Mouse (Mus musculus) brain, adult 2 months (tissue): ENCODE measurements around the gene Unk.
A peak's percentile ranks its signal among the peaks of the same experiment; 100 is the strongest.
"Not testable (repeated sequence)": the region's sequence is repeated elsewhere in the genome, so short reads cannot be mapped to it uniquely, and the experiment has no call there.

Experiments
- DNase-seq: peaks from one replicate; pipeline ENCODE4 v3.0.0; 2011; ENCODE audit warnings: low read depth, low spot score

Unk gene

DNA sequence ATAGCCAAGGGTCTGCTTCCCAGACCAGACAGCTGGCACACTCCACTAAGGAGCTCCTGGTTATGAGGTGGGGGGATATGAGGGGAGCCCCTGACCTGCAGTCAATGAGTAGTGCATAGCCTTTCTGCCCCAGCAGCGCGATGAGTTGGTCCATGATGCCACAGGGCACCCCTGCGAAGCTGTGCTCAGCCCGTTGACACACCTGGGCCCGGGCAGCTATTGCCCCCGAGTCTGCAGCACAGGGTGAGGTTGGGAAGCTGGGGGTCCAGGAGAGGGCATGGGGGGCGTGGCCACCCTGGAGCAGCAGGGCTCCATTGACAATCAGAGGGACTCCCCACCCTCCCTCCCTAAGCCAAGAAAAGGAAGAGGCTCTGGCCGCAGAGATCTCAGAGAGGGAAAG lies 20.0 kb upstream of the Unk start:
- DNase-seq: no peak

DNA sequence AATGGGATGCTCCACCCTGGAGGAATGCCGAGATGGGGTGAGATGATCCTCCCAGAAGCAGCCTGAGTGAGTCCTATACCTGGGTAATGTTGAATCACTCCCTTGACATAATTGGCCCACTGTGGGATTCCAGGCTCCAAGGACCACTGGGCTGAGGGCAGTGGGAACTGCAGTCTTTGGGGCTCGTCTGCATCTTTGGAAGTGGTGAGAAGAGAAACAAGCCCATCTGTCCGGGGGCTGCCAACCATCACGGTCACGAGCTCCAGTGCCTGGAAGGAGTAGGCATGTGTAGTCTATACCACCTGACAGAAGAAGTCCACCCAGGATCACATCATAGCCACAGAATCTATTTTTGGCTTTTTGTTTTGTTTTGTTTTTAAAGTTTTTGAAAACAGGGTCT lies 19.2 kb upstream of the Unk start:
- DNase-seq: no peak

DNA sequence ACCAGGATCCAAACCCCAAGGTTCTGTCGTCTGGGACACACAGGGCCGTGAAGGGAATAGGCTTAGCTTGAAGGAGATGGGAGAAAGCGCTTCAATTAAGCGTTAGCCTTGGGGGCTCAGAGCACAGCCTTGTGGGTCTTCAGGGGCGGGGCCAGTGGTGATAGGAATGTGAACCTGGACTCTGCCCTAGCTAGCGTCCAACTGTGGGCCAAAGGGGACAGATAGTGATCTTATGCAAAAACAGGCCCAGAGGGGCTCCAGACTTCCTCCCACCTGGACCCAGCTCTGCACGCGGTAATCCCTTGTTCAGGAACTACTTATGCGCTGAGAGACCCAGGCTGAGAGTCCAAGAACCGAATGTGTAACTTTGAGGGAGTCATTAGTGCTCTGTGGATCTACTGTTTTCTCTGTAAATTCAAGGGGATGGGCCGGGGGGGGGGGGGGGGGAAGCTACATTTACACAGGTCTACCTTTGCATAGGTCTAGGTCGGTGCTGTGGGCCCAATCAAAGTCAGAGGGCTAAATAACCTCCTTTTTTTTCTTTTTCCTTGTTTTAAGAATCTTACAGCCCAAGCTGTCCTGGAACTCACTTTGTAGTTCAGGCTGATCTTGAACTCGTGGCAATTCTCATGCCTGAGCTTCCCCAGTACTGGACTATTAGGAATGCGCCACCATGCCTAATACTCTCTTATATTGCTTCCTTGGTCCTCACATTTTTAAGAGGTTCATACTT lies 18.4 kb upstream of the Unk start:
- no peak for DNase-seq

DNA sequence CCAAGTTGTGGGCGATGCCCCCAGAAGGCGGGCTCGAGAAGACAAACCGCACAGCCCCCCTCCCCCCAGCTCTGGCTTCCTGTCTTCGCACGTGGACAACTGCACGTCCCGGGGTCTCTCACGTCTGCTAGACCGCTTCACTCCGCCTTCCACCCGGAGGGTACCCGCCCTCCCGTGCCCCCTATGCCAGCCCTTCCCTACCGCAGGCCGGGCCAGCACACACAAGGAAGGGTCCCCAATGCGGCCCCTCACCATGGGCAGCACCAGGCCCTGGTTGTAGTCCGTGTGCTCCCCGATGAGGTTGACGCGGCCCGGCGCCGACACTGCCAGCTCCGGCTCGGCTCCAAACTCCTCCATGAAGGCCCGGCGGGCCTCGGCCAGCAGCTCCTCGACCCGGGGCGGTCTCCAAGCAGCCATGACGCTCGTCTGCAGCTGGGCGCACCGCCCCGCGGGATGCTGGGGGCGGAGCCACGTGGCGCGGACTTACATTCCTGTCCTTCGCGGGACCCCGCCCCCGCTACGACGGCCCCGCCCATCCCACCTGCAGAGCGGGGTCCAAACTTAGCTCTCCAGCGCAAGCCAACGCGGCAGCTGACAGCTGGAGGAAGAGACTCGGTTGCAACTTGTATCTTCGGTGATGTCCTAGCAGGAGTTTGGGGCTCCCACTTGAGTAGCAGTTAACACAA lies 17.7 kb upstream of the Unk start, which contains the start of gene Galk1:
Galk1 (minus strand) TSS at position 458 of the 686 bp plus-strand sequence.
- DNase-seq: peak; percentile 93

DNA sequence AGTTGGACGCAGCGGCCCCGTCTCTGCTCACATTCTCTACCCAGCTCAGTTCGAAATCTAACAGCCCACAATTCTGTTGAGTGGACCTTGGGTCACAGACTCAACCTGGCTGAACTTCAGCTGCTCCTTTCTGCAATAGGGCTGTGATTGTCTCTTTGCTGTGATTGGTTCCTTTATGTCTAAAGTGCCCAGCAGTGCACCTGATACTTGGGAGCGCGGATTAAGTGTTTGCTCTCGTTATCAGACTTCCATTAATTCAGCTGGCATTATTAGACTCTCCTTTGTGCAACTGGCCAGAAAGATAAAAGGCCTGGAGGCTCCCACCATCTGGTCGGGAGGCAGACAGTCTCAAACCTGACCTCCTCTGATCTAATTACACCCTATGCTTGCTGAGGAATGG lies 15.3 kb upstream of the Unk start:
- no peak for DNase-seq

DNA sequence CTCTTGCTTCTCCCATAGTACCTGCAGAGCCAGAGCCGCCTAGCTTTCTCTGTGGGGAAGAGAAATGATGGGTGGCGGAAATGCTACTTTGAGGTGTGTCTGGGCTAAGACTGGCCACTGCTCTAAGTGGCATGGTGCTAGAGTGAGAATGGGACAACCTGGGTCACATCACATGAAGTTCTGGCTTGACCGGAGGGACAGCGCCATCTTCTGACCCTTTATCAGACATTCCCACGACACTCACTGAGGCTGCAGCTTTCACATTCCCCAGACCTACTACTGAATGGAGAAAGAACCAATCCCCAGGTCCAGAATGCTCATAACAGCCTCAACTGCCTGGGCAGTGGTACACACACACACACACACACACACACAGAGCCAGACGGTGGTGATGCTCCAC lies 12.0 kb upstream of the Unk start:
- peak; percentile 84 for DNase-seq

DNA sequence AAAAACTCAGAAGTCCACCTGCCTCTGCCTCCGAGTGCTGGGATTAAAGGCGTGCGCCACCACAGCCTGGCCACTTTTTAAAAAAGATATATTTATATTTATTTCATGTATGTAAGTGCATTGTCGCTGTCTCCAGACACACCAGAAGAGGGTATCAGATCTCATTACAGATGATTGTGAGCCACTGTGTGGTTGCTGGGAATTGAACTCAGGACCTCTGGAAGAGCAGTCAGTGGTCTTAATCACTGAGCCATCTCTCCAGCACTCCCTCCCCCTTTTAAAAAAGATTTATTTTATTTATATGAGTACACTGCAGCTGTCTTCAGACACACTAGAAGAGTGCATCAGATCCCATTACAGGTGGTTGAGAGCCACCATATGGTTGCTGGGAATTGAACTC lies 11.3 kb upstream of the Unk start:
- DNase-seq: not testable (repeated sequence)

DNA sequence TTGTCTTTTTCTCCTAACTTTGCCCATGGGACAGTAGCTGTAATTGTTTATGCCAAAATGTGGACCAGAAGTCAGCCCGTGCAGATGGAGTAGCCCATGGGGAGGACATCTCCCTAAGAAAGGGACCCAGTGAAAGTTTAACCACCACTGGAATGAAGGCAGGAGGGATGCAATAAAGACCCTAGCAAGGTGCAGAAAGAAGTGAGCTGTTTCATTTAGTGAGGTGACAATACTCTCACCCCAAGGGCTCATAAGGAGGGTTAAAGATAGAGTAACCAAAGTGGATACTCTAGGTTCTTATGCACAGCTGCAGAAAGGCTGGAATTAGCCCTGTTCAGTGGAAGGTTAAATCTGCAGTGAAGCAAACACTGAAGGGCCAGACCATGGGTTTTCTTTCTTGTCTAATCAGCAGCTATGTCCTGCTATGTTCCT lies 10.7 kb upstream of the Unk start:
- DNase-seq: no peak

DNA sequence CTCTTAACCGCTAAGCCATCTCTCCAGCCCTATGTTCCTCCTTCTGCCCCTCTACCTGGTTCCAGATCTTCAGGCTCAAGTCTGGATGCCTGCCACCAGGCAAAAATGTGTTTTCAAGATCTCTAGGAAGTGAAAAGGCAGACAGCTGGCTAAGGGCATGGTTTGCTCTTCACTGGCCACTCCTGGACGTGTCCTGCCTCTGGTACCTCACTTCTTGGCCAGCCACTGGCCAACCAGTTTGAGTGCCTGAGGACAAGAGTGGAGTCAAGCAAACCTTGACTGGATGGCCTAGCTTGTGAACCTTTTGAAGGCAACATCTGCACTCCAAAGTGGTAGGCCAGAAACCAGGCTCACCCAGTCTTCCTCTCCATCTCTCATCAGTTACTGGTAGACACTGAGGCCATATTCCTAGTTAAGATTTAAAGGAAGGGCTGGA lies 10.1 kb upstream of the Unk start:
- DNase-seq: no peak

DNA sequence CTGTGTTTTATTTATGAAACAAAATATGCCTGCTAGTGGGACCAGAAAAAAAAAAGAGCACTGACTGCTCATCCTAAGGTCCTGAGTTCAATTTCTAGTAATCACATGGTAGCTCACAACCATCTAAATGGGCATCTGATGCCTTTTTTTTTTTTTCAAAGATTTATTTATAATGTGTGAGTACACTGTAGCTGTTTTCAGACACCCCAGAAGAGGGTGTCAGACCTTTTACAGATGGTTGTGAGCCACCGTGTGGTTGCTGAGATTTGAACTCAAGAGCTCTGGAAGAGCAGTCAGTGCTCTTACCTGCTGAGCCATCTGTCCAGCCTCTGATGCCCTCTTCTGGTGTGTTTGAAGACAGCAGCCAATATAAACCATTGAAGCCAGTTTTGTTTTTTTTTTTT lies 9.6 kb upstream of the Unk start:
- peak; percentile 52 for DNase-seq

DNA sequence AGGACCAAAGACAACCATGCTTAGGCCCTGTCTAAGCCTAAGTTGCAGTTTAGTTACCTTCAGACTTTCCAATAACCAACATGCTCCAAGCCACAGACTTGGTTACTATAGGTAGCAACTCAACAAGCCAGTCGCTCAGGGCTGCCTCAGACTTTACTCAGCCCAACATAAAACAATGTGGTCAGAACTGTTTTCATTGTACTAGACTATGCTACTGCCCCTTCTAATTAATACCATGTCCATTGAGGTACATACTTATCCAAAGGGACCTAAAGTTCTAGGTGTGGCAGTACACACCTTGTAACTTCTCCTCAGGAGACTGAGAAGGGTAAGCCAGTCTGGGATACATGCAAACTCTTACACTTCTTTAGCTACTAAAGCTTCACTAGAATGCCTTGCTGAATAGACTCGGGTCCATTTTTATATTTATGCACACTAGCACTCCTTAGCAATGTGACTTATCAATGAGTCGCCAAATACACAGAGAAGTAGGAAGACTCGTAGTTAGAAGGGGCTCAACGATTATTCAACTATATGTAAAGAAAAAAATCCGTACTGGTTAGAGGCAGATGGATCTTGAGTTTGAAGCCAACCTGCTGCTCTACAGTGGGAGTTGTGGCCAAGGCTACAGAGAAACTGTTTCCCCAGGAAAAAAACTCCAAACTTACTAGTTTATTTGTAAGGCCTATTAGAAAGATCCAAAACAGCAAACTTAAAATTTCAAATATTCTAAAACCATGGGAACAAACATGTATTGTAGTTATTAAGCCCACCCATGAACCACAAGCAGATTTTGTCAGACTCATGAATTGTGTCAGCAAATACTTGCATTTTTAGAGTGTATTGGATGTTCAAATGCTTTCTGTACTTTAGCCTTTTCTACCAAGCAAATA lies 8.5 kb upstream of the Unk start:
- DNase-seq: no peak

DNA sequence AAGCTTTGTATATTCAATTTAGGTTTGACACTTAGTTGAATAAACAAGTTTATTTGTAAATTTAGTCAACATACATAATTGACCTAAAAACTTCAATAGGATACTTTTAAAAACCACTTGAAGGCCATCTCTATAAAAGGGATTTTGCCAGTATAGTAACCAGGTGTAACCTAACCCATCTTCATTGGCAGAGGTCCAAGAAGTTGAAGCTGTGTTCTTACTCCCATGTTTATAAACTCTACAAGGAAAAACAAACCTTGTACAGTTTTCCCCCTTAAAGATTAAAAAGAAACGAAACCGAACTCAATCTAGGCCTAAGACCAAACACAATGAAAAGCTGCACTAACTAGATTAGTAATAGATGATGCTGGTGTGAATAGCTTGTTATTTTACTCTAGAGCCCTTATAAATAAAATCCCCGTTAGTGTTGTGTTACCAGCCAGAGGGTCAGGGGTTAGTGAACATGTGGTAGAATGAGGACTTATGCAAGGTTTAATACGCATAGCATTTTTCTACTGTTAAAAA lies 7.8 kb upstream of the Unk start:
- DNase-seq: no peak

DNA sequence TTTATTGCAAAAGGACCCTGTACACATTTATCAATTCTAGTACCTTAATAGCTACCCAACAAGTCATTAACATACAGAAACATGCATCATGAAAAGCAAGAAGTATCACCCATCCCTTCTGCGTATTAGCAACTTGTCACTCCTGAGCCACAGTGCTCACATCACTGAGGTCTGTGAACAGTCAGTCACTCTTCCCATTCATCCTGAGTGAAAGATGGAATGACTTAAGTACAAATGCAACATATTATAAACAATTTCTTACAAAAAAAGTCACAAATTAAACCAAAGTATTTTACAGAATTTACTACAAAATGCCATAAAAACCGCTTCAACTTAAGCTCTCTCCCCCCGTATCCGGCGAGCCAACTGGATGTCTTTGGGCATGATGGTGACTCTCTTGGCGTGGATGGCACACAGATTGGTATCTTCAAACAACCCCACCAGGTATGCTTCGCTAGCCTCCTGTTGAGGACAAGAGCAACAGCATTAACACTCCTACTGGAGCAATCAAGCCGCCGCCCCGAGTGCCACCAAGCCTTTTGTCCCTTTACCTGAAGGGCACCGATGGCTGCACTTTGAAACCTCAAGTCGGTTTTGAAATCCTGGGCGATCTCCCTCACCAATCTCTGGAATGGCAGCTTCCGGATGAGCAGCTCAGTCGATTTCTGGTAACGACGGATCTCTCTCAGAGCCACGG lies 6.9 kb upstream of the Unk start:
- DNase-seq: not testable (repeated sequence)

DNA sequence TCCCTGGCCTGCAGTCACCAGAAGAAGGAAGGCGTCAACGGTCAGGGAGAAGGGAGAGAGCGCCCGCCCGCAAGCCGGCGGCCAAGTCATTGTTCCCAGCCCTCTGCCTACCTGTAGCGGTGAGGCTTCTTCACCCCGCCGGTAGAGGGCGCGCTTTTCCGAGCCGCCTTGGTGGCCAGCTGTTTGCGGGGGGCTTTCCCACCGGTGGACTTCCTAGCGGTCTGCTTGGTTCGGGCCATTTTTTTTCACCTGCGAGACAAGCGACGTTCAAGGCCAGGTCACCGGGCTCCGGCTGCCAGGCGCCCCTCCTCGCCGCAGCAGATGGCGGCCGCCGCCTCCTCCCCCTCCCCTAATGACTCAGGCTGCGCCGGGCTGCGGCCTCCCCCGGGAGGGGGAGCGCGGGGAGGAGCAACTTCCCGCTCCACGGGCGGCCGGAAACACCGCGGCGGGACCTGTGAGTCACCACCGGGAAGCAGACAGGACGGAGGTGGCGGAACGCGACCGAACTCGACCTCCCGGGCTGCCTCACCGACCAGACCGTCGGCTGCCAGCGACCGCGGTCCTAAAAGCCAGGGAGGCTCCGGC lies 6.3 kb upstream of the Unk start:
- DNase-seq: peak; percentile 94

DNA sequence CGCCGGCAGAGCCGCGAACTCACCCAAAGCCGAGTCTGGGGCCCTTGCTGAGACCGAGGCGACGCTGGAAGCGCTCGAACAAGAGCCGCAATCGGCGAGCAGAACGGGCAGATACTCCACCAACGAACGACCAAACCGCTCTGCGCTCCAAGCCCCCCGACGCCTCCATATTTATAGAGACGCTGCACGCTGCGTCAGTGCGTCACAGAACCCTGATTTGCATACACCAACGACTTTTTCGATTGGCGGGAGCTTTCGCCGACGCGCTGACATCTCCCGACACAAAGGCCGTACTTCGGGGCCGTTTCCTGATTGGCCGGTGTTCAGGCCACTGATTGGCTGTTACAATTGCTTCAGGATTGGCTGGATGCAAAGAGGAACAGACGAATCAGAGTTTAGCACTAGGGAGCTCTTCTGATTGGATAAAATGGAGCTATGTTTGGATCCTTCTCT lies 5.7 kb upstream of the Unk start:
- peak; percentile 100 for DNase-seq

DNA sequence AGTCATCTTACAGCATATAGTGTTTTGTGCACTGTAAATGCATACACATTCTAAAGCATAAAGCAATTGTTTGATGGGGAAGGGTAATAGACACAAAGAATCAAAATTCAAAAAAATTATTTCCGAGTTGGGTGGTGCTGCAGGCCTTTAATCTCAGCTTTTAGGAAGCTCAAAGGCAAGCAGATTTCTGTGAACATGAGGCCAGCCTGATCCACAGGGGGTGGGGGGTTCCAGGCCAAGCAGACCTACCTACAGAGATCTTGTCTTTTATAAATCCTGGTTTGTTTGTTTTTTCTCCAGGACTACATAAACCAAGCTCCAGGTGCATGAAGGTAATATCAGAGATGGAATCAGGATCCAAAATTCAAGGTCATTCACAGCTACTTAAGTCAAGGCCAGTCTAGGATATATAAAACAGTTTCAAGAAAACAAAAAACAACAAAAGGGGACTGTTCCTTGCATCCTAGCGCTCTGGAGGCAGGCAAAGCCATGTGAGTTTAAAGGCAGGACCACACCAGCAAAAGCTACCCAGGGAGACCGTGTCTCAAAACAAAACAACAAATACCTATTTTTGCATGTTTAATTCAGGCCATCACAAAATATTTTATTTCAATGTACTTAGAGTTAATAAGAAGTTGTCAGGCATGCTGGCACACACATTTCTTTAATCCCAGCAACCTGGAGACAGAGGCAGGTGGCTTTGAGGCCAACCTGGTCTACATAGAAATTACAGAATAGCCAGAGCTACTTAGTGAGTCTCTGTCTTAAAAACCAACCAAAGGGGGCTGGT lies 4.9 kb upstream of the Unk start:
- no peak for DNase-seq

DNA sequence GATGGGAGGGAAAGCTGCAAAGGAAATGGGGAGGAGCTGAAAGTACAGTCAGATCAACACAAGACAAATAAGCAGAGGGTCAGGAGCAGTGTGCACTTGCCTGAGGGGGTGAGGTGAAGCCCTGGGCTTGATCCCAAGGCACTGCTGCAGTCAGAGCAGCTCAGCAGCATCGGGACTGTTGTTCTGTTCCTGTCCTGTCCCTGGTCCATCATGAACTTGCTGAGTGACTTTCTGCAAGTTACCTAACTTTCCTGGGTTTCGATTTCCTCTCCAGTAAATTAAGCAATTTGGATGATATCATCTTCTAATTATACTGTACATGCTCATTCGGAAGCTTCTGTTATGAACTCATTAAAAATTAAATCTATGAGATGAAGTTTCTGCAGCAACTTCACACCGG lies 2.4 kb upstream of the Unk start, which contains the start of gene H3f3b:
H3f3b (minus strand) TSS at position 207 of the 400 bp plus-strand sequence.
- DNase-seq: no peak

DNA sequence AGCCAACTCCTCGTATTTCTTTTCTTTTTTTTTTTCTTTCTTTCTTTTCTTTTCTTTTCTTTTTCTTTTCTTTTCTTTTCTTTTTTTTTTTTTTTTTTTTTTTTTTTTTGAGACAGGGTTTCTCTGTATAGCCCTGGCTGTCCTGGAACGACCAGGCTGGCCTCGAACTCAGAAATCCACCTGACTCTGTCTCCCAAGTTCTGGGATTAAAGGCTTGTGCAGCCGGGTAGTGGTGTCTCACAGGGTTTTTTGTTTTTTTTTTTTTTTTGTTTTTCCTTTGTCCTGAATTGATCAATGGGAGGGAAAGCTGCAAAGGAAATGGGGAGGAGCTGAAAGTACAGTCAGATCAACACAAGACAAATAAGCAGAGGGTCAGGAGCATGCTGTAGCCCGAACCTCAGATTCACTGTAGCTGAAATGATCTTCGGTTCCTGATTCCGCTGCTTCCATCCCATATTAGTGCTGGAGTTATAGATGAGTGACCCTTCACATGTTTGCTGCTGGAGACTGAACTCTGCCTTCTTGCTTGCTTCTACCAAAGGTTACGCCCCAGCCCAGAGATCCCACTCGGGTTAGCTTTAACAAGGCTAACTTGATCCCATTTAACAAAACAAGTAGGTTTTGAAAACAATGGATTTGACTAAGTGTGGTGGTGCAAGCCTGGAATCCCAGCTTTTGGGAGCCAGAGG lies 1.8 kb upstream of the Unk start:
- DNase-seq: no peak

DNA sequence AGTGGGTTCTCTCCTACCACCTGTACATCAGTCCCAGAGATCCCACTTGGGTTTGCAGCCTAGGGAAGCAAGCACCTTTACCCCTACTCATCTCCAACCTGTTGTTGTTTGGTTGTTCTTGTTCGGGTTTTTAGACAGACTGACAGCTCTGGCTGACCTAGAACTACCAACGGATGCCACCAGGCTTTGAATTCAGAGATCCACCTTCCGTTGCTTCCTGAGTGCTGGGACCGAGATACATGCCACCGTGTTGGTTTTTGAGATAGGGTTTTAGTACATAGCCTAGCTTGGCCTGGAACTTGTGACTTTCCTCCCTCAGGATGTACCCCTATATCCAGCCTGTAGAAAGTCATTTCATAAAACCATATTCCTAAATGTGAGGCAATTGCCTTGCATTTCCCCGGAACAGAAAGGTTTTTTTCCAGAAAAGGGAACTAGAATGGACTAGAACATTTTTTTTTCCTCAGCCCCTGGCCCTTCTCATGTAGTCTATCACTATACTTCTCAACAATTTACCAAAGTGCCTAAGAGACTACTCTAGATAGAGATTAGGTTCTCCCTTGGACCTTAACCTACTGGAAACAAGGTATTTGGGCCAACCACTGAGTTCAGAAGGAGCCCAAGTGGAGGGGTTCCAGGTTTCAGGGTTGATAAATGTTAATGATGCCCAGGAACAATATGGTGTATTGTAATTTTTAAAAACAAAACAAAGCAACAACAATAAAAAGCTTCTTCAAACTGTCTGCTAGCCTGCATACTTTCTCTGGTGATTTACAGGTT lies 846 bp upstream of the Unk start:
- DNase-seq: no peak
